Mouse (Mus musculus): ENCODE results near the gene Tmem63a. TPM values are rescaled to one million over a fixed set of nuclear protein-coding genes. Genes with fewer than 3 reads are reported as not detected.
"Not testable (repeated sequence)": the region's sequence is repeated elsewhere in the genome, so short reads cannot be mapped to it uniquely, and the experiment has no call there.

Tmem63a gene
- polyA plus RNA-seq, 1 experiment from 2014 or later = 12.1 TPM

DNA sequence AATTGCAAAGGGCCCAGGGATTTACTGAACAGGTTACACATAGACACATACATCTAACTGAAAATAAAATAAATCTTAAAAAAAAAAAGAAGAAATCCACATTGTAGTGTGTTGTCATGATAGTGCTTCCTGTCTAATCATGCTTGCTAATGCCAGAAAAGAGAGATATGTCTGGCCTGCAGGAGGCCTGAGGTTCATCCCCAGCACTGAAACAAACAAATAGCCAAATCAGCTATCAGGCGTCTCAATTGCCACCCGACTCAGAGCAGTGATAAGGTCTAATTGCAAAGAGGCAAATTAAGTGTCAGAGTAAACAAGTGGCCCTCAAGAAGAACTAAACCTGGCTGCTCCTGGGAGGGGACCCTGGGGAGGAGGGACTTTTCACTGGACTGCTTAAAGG, 12.5 kb upstream of the Tmem63a start:
- no peak overlapping the region for H3K27ac ChIP-seq
- no peaks in the 10 kb centered on the region for H3K9me3 ChIP-seq
- peaks cover under 1% of the 10 kb centered on the region for H3K4me1 ChIP-seq (replicated peaks)
- no peak overlapping the region for H3K9ac ChIP-seq (replicated peaks)
- no peak for ATAC-seq (ENCODE audit: insufficient number of reproducible peaks, insufficient read depth, low FRiP score, low TSS enrichment, low read depth)
- 25% methylated on average over 2 of the region's 2 CpGs for WGBS
- no peaks in the 10 kb centered on the region for H3K36me3 ChIP-seq
- no peak overlapping the region for H3K4me3 ChIP-seq (replicated peaks)
- H3K27me3 ChIP-seq = peaks cover 32% of the 10 kb centered on the region
- H3K4me2 ChIP-seq = no peak overlapping the region

DNA sequence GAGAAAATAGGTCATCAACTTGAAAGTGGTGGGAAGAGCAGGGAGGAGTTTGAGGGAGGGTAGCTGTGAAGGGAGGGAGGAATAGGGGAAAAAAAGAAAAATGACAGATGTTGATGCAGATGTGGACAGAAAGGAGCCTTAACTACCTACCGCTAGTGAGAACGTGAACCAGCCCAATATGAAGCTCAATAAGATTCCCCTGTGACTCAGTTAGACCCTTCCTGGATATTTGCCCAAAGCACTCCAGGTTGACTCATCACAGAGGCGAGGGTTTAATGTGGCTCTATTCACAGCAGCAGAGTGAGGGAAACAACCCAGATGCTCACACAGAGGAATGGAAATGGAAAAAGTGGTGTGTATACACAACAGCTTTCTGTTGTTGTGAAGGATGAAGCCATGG, 11.0 kb upstream of the Tmem63a start:
- peaks cover 5% of the 10 kb centered on the region for H3K4me1 ChIP-seq (replicated peaks)
- H3K9ac ChIP-seq (replicated peaks) = no peak overlapping the region
- no peak for ATAC-seq (ENCODE audit: insufficient number of reproducible peaks, insufficient read depth, low FRiP score, low TSS enrichment, low read depth)
- H3K4me2 ChIP-seq = no peak overlapping the region
- H3K27ac ChIP-seq = no peak overlapping the region
- 74% methylated on average over 3 of the region's 3 CpGs for WGBS
- no peaks in the 10 kb centered on the region for H3K36me3 ChIP-seq
- peaks cover 47% of the 10 kb centered on the region for H3K27me3 ChIP-seq
- H3K9me3 ChIP-seq = no peaks in the 10 kb centered on the region
- no peak overlapping the region for H3K4me3 ChIP-seq (replicated peaks)

DNA sequence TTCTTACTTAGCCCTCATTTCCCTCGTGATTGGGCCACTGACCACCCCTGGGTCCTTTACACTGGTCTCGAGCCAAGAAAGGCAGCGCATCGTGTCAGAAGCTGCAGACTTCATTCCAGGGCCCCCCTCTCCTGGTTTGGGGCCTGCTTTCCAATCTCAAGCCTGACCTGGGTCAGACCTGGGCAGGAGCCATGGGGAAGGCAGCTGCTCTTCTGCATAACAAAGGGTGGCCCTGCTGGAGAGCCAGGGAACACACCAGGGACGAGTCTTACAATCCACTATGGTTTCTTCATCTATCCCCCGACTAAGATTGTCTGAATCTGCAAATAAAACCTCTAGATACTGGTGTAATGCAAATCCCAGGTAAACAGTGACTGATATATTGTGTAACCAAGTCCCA, 8.5 kb upstream of the Tmem63a start:
- peaks cover 73% of the 10 kb centered on the region for H3K27me3 ChIP-seq
- H3K4me3 ChIP-seq (replicated peaks) = no peak overlapping the region
- H3K9me3 ChIP-seq = no peaks in the 10 kb centered on the region
- H3K4me1 ChIP-seq (replicated peaks) = peaks cover 12% of the 10 kb centered on the region
- WGBS = 23% methylated on average over 6 of the region's 6 CpGs
- ATAC-seq (ENCODE audit: insufficient number of reproducible peaks, insufficient read depth, low FRiP score, low TSS enrichment, low read depth) = no peak
- H3K27ac ChIP-seq = no peak overlapping the region
- H3K36me3 ChIP-seq = no peaks in the 10 kb centered on the region
- H3K4me2 ChIP-seq = no peak overlapping the region
- no peak overlapping the region for H3K9ac ChIP-seq (replicated peaks)

DNA sequence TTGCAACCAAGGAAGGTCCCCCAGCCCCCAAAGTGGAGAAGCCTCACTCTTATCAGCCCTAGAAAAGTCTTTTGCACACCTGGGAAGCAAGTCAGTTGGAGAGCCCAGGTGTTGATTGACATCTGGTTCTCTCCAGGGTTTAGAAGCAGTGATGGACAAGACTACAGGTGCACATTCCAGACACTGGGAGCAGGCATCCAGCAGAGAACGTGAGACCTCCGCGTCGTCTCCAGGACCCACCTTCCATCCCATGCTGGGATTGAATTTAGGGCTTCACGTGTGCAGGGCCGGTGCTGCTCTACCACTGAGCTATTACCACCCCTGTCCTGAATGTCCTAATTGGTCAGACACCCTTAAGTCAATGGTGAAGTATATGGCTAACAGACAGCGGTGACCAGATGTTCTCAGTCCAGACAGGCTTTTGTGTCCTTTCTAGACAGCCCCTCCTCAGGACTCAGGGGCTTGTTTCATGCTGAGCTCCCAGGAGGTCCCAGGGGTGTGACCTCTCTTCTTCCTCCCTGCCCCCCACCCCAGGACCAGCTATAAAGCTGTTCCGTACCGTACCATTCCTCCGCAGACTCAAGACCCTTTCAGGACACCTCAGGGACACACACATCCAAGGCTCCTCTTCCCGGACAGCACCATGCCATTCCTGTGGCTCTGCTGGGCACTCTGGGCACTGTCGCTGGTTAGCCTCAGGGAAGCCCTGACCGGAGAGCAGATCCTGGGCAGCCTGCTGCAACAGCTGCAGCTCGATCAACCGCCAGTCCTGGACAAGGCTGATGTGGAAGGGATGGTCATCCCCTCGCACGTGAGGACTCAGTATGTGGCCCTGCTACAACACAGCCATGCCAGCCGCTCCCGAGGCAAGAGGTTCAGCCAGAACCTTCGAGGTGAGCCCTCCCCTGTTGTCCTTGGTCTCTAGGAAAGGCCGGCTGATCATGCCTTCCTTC, 7.4 kb upstream of the Tmem63a start, which contains the start of gene Lefty1:
Lefty1 (plus strand) TSS at position 556 of the 953 bp plus-strand sequence.
- no peak for ATAC-seq (ENCODE audit: insufficient number of reproducible peaks, insufficient read depth, low FRiP score, low TSS enrichment, low read depth)

DNA sequence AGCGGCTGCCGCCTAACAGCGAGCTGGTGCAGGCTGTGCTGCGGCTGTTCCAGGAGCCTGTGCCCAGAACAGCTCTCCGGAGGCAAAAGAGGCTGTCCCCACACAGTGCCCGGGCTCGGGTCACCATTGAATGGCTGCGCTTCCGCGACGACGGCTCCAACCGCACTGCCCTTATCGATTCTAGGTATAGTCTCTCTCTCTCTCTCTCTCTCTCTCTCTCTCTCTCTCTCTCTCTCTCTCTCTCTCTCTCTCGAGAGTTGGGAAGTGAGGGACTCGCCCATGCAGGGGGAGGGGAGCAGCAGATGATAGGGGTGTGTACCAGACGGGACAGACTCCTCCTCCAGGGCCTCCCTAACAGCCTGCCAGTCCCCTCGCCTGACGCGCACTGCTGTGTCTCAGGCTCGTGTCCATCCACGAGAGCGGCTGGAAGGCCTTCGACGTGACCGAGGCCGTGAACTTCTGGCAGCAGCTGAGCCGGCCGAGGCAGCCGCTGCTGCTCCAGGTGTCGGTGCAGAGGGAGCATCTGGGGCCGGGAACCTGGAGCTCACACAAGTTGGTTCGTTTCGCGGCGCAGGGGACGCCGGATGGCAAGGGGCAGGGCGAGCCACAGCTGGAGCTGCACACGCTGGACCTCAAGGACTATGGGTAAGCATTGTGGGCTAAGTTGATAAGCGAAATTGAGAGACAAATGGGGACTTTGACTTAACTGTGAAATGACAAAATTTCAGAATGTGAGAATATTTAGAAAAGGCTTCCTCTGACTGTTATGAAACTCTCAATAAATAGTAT, 5.3 kb upstream of the Tmem63a start:
- WGBS = 2% methylated on average over 39 of the region's 41 CpGs
- H3K27me3 ChIP-seq = peaks cover 75% of the 10 kb centered on the region

More for the DNA sequence above, 7.4 kb upstream of the Tmem63a start, which contains the start of gene Lefty1:
- peaks cover 12% of the 10 kb centered on the region for H3K4me1 ChIP-seq (replicated peaks)
- H3K36me3 ChIP-seq = no peaks in the 10 kb centered on the region
- no peak within 1 kb of the TSS for H3K4me2 ChIP-seq
- no peak within 1 kb of the TSS for H3K27ac ChIP-seq
- H3K9ac ChIP-seq (replicated peaks) = no peak within 1 kb of the TSS
- no peaks in the 10 kb centered on the region for H3K9me3 ChIP-seq
- H3K27me3 ChIP-seq = peaks cover 69% of the 10 kb centered on the region
- 12% methylated on average over 21 of the region's 21 CpGs for WGBS
- H3K4me3 ChIP-seq (replicated peaks) = no peak within 1 kb of the TSS

DNA sequence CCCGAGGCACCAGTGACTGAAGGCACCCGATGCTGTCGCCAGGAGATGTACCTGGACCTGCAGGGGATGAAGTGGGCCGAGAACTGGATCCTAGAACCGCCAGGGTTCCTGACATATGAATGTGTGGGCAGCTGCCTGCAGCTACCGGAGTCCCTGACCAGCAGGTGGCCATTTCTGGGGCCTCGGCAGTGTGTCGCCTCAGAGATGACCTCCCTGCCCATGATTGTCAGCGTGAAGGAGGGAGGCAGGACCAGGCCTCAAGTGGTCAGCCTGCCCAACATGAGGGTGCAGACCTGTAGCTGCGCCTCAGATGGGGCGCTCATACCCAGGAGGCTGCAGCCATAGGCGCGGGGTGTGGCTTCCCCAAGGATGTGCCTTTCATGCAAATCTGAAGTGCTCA, 4.5 kb upstream of the Tmem63a start:
- not testable (repeated sequence) for H3K9me3 ChIP-seq; H3K36me3 ChIP-seq; H3K4me3 ChIP-seq (replicated peaks); H3K4me2 ChIP-seq; H3K27ac ChIP-seq; ATAC-seq (ENCODE audit: insufficient number of reproducible peaks, insufficient read depth, low FRiP score, low TSS enrichment, low read depth); H3K9ac ChIP-seq (replicated peaks)
- Histone ChIP-seq H3K4me1 (replicated peaks) (peaks cover 19% of the 10 kb centered on the region), H3K27me3 (peaks cover 78% of the 10 kb centered on the region)
- 23% methylated on average over 13 of the region's 13 CpGs for WGBS

More for the DNA sequence above, 5.3 kb upstream of the Tmem63a start:
- H3K27ac ChIP-seq; H3K9me3 ChIP-seq; ATAC-seq (ENCODE audit: insufficient number of reproducible peaks, insufficient read depth, low FRiP score, low TSS enrichment, low read depth); H3K9ac ChIP-seq (replicated peaks); H3K36me3 ChIP-seq: not testable (repeated sequence)
- Histone ChIP-seq H3K4me1 (replicated peaks) (peaks cover 18% of the 10 kb centered on the region), H3K4me2 (peak overlapping the region; percentile 53), H3K4me3 (replicated peaks) (peak overlapping the region; percentile 32)

DNA sequence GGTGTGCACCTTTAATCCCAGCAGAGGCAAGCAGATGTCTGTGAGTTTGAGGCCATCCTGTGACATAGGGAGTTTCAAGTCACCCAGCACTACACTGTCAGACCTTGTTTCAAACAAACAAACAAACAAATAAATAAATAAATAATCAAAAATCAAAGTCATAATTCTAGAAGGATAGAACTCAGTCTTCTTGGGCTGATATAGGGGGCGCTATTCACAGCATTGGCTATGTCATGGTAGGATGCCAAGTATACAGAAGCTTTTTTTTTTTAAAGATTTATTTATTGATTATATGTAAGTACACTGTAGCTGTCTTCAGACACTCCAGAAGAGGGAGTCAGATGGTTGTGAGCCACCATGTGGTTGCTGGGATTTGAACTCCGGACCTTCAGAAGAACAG, 3.4 kb upstream of the Tmem63a start:
- H3K36me3 ChIP-seq; H3K4me3 ChIP-seq (replicated peaks); H3K9ac ChIP-seq (replicated peaks); H3K27ac ChIP-seq; H3K9me3 ChIP-seq; H3K4me2 ChIP-seq; ATAC-seq (ENCODE audit: insufficient number of reproducible peaks, insufficient read depth, low FRiP score, low TSS enrichment, low read depth): not testable (repeated sequence)
- Histone ChIP-seq H3K4me1 (replicated peaks) (peaks cover 29% of the 10 kb centered on the region), H3K27me3 (peaks cover 80% of the 10 kb centered on the region)
- WGBS = 81% methylated on average over 2 of the region's 2 CpGs

DNA sequence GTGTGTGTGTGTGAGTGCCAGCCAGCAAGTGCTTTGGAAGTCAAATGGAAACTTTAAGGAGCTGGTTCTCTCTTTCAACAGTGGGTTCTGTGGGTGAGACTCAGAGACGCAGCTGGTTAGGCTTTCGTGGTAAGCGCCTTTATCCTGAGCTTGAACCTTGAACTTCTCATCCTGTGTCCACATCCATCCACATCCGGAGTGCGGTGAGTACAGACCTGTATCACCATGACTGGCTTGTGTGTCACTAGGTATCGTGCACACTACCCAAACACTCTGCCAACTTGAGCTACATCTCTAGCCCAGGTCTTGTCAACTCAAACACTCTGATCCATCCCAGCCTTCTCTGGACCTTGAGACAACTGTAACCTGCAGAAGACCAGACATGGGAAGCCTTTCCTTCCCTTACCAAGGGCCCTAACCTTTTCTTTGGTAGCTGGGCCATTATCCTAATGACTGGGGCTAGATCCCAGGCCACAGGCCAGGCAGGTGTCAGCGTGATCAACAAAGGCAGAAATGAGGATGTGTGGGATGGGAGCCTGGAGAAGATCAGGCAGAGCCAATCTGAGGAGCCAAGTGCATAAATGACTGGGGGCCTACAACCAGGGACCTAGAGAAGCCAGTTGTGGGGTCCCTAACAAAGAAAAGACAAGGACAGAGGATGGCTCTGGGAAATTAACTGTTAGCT, 1.2 kb upstream of the Tmem63a start:
- H3K36me3 ChIP-seq = no peaks in the 10 kb centered on the region
- peaks cover 64% of the 10 kb centered on the region for H3K27me3 ChIP-seq
- no peaks in the 10 kb centered on the region for H3K9me3 ChIP-seq
- H3K4me3 ChIP-seq (replicated peaks) = peak overlapping the region; percentile 84
- H3K4me2 ChIP-seq = peak overlapping the region; percentile 85
- H3K4me1 ChIP-seq (replicated peaks) = peaks cover 44% of the 10 kb centered on the region
- no peak overlapping the region for H3K27ac ChIP-seq
- H3K9ac ChIP-seq (replicated peaks) = no peak overlapping the region; the same call in 1 of the 2 replicates
- WGBS = 80% methylated on average over 7 of the region's 7 CpGs
- ATAC-seq (ENCODE audit: insufficient number of reproducible peaks, insufficient read depth, low FRiP score, low TSS enrichment, low read depth) = no peak

DNA sequence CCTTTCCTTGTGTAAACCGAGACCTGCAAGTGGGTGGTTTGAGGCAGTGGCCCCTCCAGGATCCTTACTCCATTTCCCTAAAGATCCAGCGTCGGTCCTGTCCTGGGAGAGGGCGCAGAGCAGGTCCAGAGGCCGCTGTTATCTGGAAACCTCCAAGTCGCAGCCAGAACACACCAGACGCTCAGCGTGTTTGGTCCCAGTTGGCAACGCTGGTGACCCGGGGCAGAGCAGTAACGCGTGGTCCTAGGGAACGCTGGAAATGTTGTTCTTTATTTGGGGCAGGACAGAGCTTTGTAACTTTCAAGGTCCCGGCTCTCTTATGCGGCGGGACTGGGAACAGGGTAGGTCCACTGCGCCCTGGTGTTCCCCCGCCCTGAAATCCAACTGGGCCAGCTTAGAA, 418 bp upstream of the Tmem63a start:
- H3K36me3 ChIP-seq = peaks cover 1% of the 10 kb centered on the region; the same call in 1 of the 2 replicates
- 2% methylated on average over 18 of the region's 18 CpGs for WGBS
- 0 out of 2 replicates have a peak overlapping the region, but pooled peaks have one; percentile 64 for H3K27ac ChIP-seq
- H3K27me3 ChIP-seq = peaks cover 56% of the 10 kb centered on the region
- H3K4me2 ChIP-seq = peak overlapping the region; percentile 85
- peak overlapping the region; percentile 84 for H3K4me3 ChIP-seq (replicated peaks)
- no peak for ATAC-seq (ENCODE audit: insufficient number of reproducible peaks, insufficient read depth, low FRiP score, low TSS enrichment, low read depth)
- H3K4me1 ChIP-seq (replicated peaks) = peaks cover 48% of the 10 kb centered on the region
- peak overlapping the region; percentile 80 for H3K9ac ChIP-seq (replicated peaks)
- no peaks in the 10 kb centered on the region for H3K9me3 ChIP-seq

DNA sequence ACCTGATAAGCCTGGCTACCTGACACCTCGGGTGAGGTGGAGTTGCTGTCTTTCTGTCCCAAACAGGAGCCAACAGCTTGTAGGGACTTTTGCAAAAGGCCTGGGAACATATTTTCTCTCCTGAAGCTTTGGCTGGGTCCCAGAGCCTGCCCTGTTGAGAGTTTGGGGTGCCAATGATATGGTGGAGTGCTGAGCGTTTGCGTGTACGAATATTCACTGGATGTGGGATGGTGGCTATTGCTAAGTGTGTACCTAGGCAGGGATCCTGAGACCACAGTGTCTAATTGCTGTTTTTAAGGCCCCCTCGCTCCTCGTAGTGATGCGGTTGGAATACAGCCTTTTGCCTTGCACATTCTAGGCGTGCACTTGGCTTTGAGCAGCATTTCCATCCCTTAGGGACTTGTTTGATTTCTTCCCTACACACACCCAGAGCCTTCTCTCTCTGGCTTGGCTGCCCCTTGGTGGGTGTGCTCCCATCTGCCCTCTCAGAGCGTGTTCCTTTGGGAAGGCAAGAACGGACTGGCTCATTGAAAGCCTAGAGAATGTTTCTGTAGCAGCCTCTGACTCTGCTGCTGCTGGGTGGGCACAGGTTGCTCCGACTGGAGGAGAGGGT, 994 bp downstream of the Tmem63a start:
- Histone ChIP-seq H3K4me2 (peak overlapping the region; percentile 85), H3K9ac (replicated peaks) (peak overlapping the region; percentile 80), H3K4me1 (replicated peaks) (peaks cover 42% of the 10 kb centered on the region), H3K4me3 (replicated peaks) (peak overlapping the region; percentile 84), H3K27me3 (peaks cover 42% of the 10 kb centered on the region), H3K36me3 (peaks cover 3% of the 10 kb centered on the region; the same call in 1 of the 2 replicates), H3K9me3 (no peaks in the 10 kb centered on the region), H3K27ac (peak overlapping the region; percentile 64; the same call in 1 of the 2 replicates)
- 50% methylated on average over 11 of the region's 11 CpGs for WGBS
- ATAC-seq (ENCODE audit: insufficient number of reproducible peaks, insufficient read depth, low FRiP score, low TSS enrichment, low read depth) = no peak
